Mouse (Mus musculus): ENCODE data around the gene Gm17416.

Gene Gm17416

GRCm38 (mm10) chr2:152604057-152604456, 34.9 kb downstream of the Gm17416 start, which contains the start of gene Defb36:
Defb36 (plus strand) TSS chr2:152604327.
- DNase-seq (ENCODE audit: low spot score in 2 of 2) = peak in 1 of 2 experiments; percentile 30

- no peak for DNase-seq (ENCODE audit: low spot score in 2 of 2)
These were observed 38.6 kb downstream of the Gm17416 start for GRCm38 (mm10) chr2:152607746-152608145.

GRCm38 (mm10) chr2:152608719-152609118, 39.6 kb downstream of the Gm17416 start:
- DNase-seq (ENCODE audit: low spot score in 2 of 2) = no peak

DNA sequence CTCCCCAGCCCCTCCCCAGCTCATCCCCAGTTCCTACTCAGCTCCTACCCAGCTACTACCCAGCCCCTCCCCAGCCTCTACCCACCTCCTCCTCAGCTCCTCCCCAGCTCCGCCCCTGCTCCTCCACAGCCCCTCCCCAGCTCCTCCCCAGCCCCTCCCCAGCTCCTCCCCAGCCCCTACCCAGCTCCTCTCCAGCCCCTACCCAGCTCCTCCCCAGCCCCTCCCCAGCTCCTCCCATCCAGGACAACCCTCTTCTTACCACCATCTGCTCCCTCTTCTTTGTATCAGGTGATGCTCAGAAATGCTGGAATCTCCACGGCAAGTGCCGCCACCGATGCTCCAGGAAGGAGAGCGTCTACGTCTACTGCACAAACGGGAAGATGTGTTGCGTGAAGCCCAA, 43.1 kb downstream of the Gm17416 start:
- DNase-seq (ENCODE audit: low spot score in 2 of 2) = no peak

DNA sequence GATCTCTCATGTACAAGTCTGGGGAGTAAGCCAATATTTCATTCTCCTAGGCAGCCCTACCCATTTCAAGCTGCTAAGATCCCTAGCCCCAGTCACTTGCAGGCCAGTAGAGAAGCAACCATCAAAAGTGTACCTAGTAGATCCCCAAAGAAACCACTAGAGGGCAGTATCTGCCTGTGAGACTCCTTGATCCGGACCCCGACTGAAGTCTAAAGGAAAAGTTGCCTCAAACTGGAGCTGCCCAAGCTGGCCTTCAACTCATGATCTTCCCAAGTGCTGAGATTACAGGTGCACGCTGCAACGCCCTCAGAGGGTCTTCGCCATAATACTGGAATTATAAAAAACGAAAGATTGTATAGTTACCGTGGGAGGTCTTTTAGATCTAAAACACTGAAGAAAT, 46.4 kb downstream of the Gm17416 start:
- DNase-seq (ENCODE audit: low spot score in 2 of 2) = peak in 1 of 2 experiments; percentile 64

DNA sequence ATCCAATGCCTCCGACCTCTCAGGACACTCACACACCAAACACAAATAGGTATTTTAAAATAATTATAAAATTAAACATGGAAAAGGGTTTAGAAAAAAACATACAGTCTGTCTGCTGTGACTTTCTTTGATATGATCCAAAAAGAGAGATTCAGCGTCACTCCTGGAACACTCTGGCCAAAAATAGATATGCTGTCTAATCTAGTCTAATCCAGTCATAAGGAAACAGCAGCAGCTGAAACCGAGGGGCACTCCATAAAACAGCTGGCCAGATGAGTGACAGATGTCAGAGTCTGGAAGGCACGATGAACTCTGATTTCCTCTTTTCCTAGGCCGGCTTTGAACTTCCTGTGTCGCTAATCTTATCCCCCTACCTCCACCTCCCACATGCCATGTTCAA, 47.3 kb downstream of the Gm17416 start:
- DNase-seq (ENCODE audit: low spot score in 2 of 2) = no peak

DNA sequence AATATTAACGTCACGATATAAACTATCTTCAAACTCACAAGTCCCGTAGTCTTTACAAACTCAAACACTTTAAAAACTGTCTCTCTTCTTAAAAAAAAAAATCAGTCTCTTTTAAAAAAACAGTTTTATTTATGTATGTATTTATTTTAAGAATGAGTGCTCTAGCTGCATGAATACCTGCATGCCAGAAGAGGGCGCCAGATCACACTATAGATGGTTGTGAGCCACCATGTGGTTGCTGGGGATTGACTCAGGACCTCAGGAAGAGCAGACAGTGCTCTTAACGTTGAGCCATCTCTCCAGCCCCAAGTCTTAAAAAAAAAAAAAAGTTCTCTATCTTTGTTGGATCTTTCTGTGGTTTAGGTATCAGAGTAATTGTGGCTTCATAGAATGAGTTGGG, 48.2 kb downstream of the Gm17416 start:
- no peak for DNase-seq (ENCODE audit: low spot score in 2 of 2)
